In genomic region chr11:57954510-57955184, GRCm38 (mm10) we compare ENCODE assay signal across 12 mouse cellular contexts. TPM values are rescaled to one million over a fixed set of nuclear protein-coding genes. Genes with fewer than 3 reads are reported as not detected.
A peak's percentile ranks its signal among the peaks of the same experiment; 100 is the strongest.
DNase-seq lines count a peak whose midpoint lies in the region; ATAC-seq lines count a peak whose summit lies in the region.
"Had no signal": no experiment of that assay in that cellular context is flagged by ENCODE, and none has a peak within 500 bp of the region (broad histone marks: within the 10 kb centered on the region; RNA-seq: fewer than 3 reads in every experiment).

No protein-coding gene starts in this region.

- H3K27me3 ChIP-seq in embryonic facial prominence, embryonic 12.5 days, result no peaks in the 10 kb centered on the region
- no peaks in the 10 kb centered on the region for H3K27me3 ChIP-seq in embryonic facial prominence, embryonic 10.5 days (replicated peaks; ENCODE audit: low read depth, poor library complexity, severe bottlenecking)
- no peaks in the 10 kb centered on the region for H3K27me3 ChIP-seq in midbrain, embryonic 14.5 days (ENCODE audit: control insufficient read depth, insufficient read depth, low read length)
- H3K27me3 ChIP-seq: heart, embryonic 15.5 days had no signal

- no peak overlapping the region for H3K4me3 ChIP-seq in embryonic facial prominence, embryonic 12.5 days
- H3K4me3 ChIP-seq in embryonic facial prominence, embryonic 10.5 days, result no peak overlapping the region
- H3K4me3 ChIP-seq in midbrain, embryonic 14.5 days (replicated peaks; ENCODE audit: low read depth, low read length), result no peak overlapping the region
- H3K4me3 ChIP-seq: heart, embryonic 15.5 days had no signal

- WGBS in embryonic facial prominence, embryonic 12.5 days, result 70% methylated on average over 10 of the region's 10 CpGs
- 78% methylated on average over 10 of the region's 10 CpGs for WGBS in embryonic facial prominence, embryonic 10.5 days
- 84% methylated on average over 10 of the region's 10 CpGs for WGBS in midbrain, embryonic 14.5 days

- ATAC-seq in embryonic facial prominence, embryonic 12.5 days (ENCODE audit: insufficient number of reproducible peaks, insufficient read depth, low FRiP score, low TSS enrichment), result no peak
- no peak for ATAC-seq in midbrain, embryonic 14.5 days (ENCODE audit: low FRiP score, low TSS enrichment)
- ATAC-seq: forebrain, embryonic 14.5 days had no signal

- no peaks in the 10 kb centered on the region for H3K4me1 ChIP-seq in embryonic facial prominence, embryonic 12.5 days
- no peaks in the 10 kb centered on the region for H3K4me1 ChIP-seq in embryonic facial prominence, embryonic 10.5 days
- H3K4me1 ChIP-seq in midbrain, embryonic 14.5 days (ENCODE audit: control insufficient read depth, insufficient read depth, low read length), result no peaks in the 10 kb centered on the region

- no peaks in the 10 kb centered on the region for H3K36me3 ChIP-seq in embryonic facial prominence, embryonic 12.5 days
- no peaks in the 10 kb centered on the region for H3K36me3 ChIP-seq in embryonic facial prominence, embryonic 10.5 days (replicated peaks)
- no peaks in the 10 kb centered on the region for H3K36me3 ChIP-seq in midbrain, embryonic 14.5 days (ENCODE audit: control insufficient read depth, insufficient read depth, low read length)
- H3K36me3 ChIP-seq: heart, embryonic 15.5 days had no signal

- H3K4me2 ChIP-seq in embryonic facial prominence, embryonic 12.5 days (replicated peaks), result no peak overlapping the region
- no peak overlapping the region for H3K4me2 ChIP-seq in midbrain, embryonic 14.5 days (ENCODE audit: low read length)
- H3K4me2 ChIP-seq: heart, embryonic 15.5 days had no signal

- H3K9me3 ChIP-seq in embryonic facial prominence, embryonic 12.5 days, result no peaks in the 10 kb centered on the region
- H3K9me3 ChIP-seq in embryonic facial prominence, embryonic 10.5 days, result no peaks in the 10 kb centered on the region
- H3K9me3 ChIP-seq in midbrain, embryonic 14.5 days (ENCODE audit: control insufficient read depth, low read length), result no peaks in the 10 kb centered on the region
- H3K9me3 ChIP-seq: heart, embryonic 15.5 days had no signal

- H3K27ac ChIP-seq in embryonic facial prominence, embryonic 12.5 days, result 0 out of 2 replicates have a peak overlapping the region, but pooled peaks have one; percentile 17
- H3K27ac ChIP-seq in embryonic facial prominence, embryonic 10.5 days (replicated peaks), result no peak overlapping the region
- no peak overlapping the region for H3K27ac ChIP-seq in midbrain, embryonic 14.5 days (replicated peaks; ENCODE audit: low read depth, low read length)
- H3K27ac ChIP-seq: heart, embryonic 15.5 days had no signal

- H3K9ac ChIP-seq in embryonic facial prominence, embryonic 12.5 days, result no peak overlapping the region
- H3K9ac ChIP-seq in midbrain, embryonic 14.5 days (replicated peaks; ENCODE audit: low read length), result no peak overlapping the region
- H3K9ac ChIP-seq: heart, embryonic 15.5 days had no signal

- DNase-seq in embryonic facial prominence, embryonic 10.5 days (ENCODE audit: low spot score), result no peak
- peak; percentile 54 for DNase-seq in CD4-positive, CD25-positive, alpha-beta regulatory T cell, adult 2 months (ENCODE audit: low read depth, low spot score)
- DNase-seq in induced T-regulatory cell, adult 2 months (ENCODE audit: low read depth), result peak; percentile 71
- DNase-seq in naive thymus-derived CD4-positive, alpha-beta T cell, adult 2 months (ENCODE audit: low read depth), result peak; percentile 46
- DNase-seq in midbrain, embryonic 14.5 days, result no peak
- DNase-seq in kidney, adult 9 months, result no peak
- DNase-seq in cerebellum, postnatal 25 days, result no peak
- DNase-seq: lung, postnatal 10 days; retina, postnatal 1 day had no signal

RNA-seq across cellular contexts. Expression of gene Larp1, which starts 54.2 kb away (rescaled TPM):
- polyA plus RNA-seq in embryonic facial prominence, embryonic 12.5 days (2016; fragmentation: Nextera tagmentation; extraction: Ambion mirVana), result 17.5 and 23.7 TPM in 2 replicates
- polyA plus RNA-seq in embryonic facial prominence, embryonic 10.5 days (2016; fragmentation: Nextera tagmentation; extraction: Ambion mirVana), result 17.2 and 18.6 TPM in 2 replicates
- polyA plus RNA-seq in midbrain, embryonic 14.5 days (2014; fragmentation: Nextera tagmentation; extraction: Ambion mirVana), result 19.1 and 19.6 TPM in 2 replicates

Comparison
In these comparisons a context has a peak if more than half of its experiments do, and no peak if none do; other contexts are left out.
1. DNase-seq: peak in CD4-positive, CD25-positive, alpha-beta regulatory T cell, adult 2 months (single experiment), induced T-regulatory cell, adult 2 months (single experiment) and naive thymus-derived CD4-positive, alpha-beta T cell, adult 2 months (single experiment); none in embryonic facial prominence, embryonic 10.5 days (single experiment), midbrain, embryonic 14.5 days (single experiment), kidney, adult 9 months (single experiment) and cerebellum, postnatal 25 days (0 of 2).